Mouse (Mus musculus) MEL (cell line): Measurements from ENCODE around the gene Lrrn4cl. TPM values are rescaled to one million over a fixed set of nuclear protein-coding genes. Genes with fewer than 3 reads are reported as not detected.

Source experiments
- DNase-seq: peaks from one replicate; pipeline ENCODE4 v3.0.0; 2011; ENCODE audit warnings: low read depth, low spot score
- H3K27ac ChIP-seq: 2 replicates; pipeline ENCODE4 v1.5.1; 2012; ENCODE audit warnings: low read depth, mild to moderate bottlenecking, control low read depth, low read length, moderate library complexity; ENCODE audit not compliant: control insufficient read depth
- H3K27me3 ChIP-seq, 2 experiments: fragments of 150-350 bp in 1 of 2; sonication (generic) in 1 of 2; 2 replicates each; pipeline ENCODE4 v1.6.1; 2012; ENCODE audit warnings: low read length in 2 of 2, mild to moderate bottlenecking in 2 of 2, improper control_type of control experiment in 1 of 2, moderate library complexity in 1 of 2; ENCODE audit not compliant: insufficient read depth in 2 of 2, control insufficient read depth in 1 of 2
- H3K36me3 ChIP-seq, 2 experiments: 2 replicates each; pipeline ENCODE4 v1.6.1; 2012 to 2014; ENCODE audit warnings: low read length in 2 of 2, improper control_type of control experiment in 1 of 2, inconsistent platforms in 1 of 2, mild to moderate bottlenecking in 1 of 2; ENCODE audit not compliant: insufficient read depth in 2 of 2, control insufficient read depth in 1 of 2
- H3K4me1 ChIP-seq, 2 experiments: fragments of 150-350 bp in 1 of 2; sonication (generic) in 1 of 2; 2 replicates each; pipeline ENCODE4 v1.6.1; 2012; ENCODE audit warnings: low read length in 2 of 2, improper control_type of control experiment in 1 of 2, mild to moderate bottlenecking in 1 of 2; ENCODE audit not compliant: insufficient read depth in 2 of 2, control insufficient read depth in 1 of 2
- H3K4me3 ChIP-seq, 2 experiments: fragments of 150-350 bp in 1 of 2; sonication (generic) in 1 of 2; 2 replicates each; pipeline ENCODE4 v1.5.1; 2012; ENCODE audit warnings: low read depth in 2 of 2, low read length in 2 of 2, mild to moderate bottlenecking in 2 of 2, moderate library complexity in 2 of 2, control low read depth in 1 of 2, improper control_type of control experiment in 1 of 2; ENCODE audit not compliant: control insufficient read depth in 1 of 2, insufficient read depth in 1 of 2
- H3K79me2 ChIP-seq: 2 replicates; pipeline ENCODE4 v1.6.1; 2012; ENCODE audit warnings: mild to moderate bottlenecking, low read length, moderate library complexity; ENCODE audit not compliant: control insufficient read depth, poor library complexity, insufficient read depth
- H3K9ac ChIP-seq: 2 replicates; pipeline ENCODE4 v1.6.1; 2012; ENCODE audit warnings: low read depth, mild to moderate bottlenecking, control low read depth, low read length, moderate library complexity; ENCODE audit not compliant: control insufficient read depth, poor library complexity, severe bottlenecking
- H3K9me3 ChIP-seq: fragments of 150-350 bp; sonication (generic); replicated peaks from 2 replicates; pipeline ENCODE4 v1.6.1; 2012; ENCODE audit warnings: mild to moderate bottlenecking, low read length, improper control_type of control experiment, moderate library complexity; ENCODE audit not compliant: insufficient read depth
- BHLHE40 ChIP-seq: IDR thresholded peaks from 2 replicates; pipeline ENCODE4 v1.6.1; 2012; ENCODE audit warnings: low read depth, mild to moderate bottlenecking, inconsistent platforms, low read length, improper control_type of control experiment, borderline replicate concordance
- CTCF ChIP-seq, 3 experiments: IDR thresholded peaks in 2 of 3; conservative IDR thresholded peaks in 1 of 3; 2 replicates each; pipeline ENCODE4 v1.5.1; 2011 to 2012; ENCODE audit warnings: low read length in 3 of 3, low read depth in 2 of 3, mild to moderate bottlenecking in 2 of 3, improper control_type of control experiment in 1 of 3, inconsistent platforms in 1 of 3, mixed read lengths in 1 of 3, moderate library complexity in 1 of 3; ENCODE audit not compliant: control insufficient read depth in 1 of 3, insufficient read depth in 1 of 3, poor library complexity in 1 of 3, severe bottlenecking in 1 of 3
- ELF1 ChIP-seq: IDR thresholded peaks from 2 replicates; pipeline ENCODE4 v1.6.1; 2014; ENCODE audit warnings: low read depth, mild to moderate bottlenecking, inconsistent platforms, low read length, improper control_type of control experiment, moderate library complexity
- EP300 ChIP-seq, 2 experiments: IDR thresholded peaks; 2 replicates each; pipeline ENCODE4 v1.6.1; 2011; ENCODE audit warnings: improper control_type of control experiment in 2 of 2, low read length in 2 of 2, low read depth in 1 of 2, mild to moderate bottlenecking in 1 of 2
- GATA1 ChIP-seq: IDR thresholded peaks from 2 replicates; pipeline ENCODE4 v1.6.1; 2011; ENCODE audit warnings: low read depth, low read length, improper control_type of control experiment
- HCFC1 ChIP-seq: IDR thresholded peaks from 2 replicates; pipeline ENCODE4 v1.6.1; 2012; ENCODE audit warnings: low read depth, mild to moderate bottlenecking, inconsistent platforms, low read length, improper control_type of control experiment, moderate library complexity
- JUND ChIP-seq: IDR thresholded peaks from 2 replicates; pipeline ENCODE4 v1.6.1; 2011; ENCODE audit warnings: low read depth, mild to moderate bottlenecking, improper control_type of control experiment, low read length
- KAT2A ChIP-seq: conservative IDR thresholded peaks from 2 replicates; pipeline ENCODE4 v1.6.1; 2012; ENCODE audit warnings: low read depth, low read length, improper control_type of control experiment, inconsistent platforms
- MAFK ChIP-seq: IDR thresholded peaks from 2 replicates; pipeline ENCODE4 v1.6.1; 2011; ENCODE audit warnings: low read depth, mild to moderate bottlenecking, low read length, improper control_type of control experiment, borderline replicate concordance
- MAX ChIP-seq: IDR thresholded peaks from 2 replicates; pipeline ENCODE4 v1.6.1; 2011; ENCODE audit warnings: low read length, improper control_type of control experiment
- MEF2A ChIP-seq: IDR thresholded peaks from 2 replicates; pipeline ENCODE4 v1.6.1; 2014; ENCODE audit warnings: low read depth, mild to moderate bottlenecking, inconsistent platforms, low read length, improper control_type of control experiment; ENCODE audit not compliant: poor library complexity, insufficient replicate concordance, severe bottlenecking; ENCODE audit errors: extremely low read depth
- MXI1 ChIP-seq: IDR thresholded peaks from 2 replicates; pipeline ENCODE4 v1.6.1; 2011; ENCODE audit warnings: mild to moderate bottlenecking, low read depth, low read length, improper control_type of control experiment
- MYB ChIP-seq: IDR thresholded peaks from 2 replicates; pipeline ENCODE4 v1.6.1; 2011; ENCODE audit warnings: mild to moderate bottlenecking, low read depth, low read length, improper control_type of control experiment
- MYC ChIP-seq: IDR thresholded peaks from 2 replicates; pipeline ENCODE4 v1.6.1; 2011; ENCODE audit warnings: low read depth, mild to moderate bottlenecking, low read length, improper control_type of control experiment, moderate library complexity
- NELFE ChIP-seq: IDR thresholded peaks from 2 replicates; pipeline ENCODE4 v1.6.1; 2011; ENCODE audit warnings: low read depth, low read length, improper control_type of control experiment
- POLR2A ChIP-seq, 2 experiments: IDR thresholded peaks; 2 replicates each; pipeline ENCODE4 v1.6.1; 2011 to 2012; ENCODE audit warnings: low read length in 2 of 2, mild to moderate bottlenecking in 2 of 2, control low read depth in 1 of 2, improper control_type of control experiment in 1 of 2, low read depth in 1 of 2, moderate library complexity in 1 of 2; ENCODE audit not compliant: control insufficient read depth in 1 of 2, insufficient read depth in 1 of 2, poor library complexity in 1 of 2
- POLR2AphosphoS2 ChIP-seq: IDR thresholded peaks from 2 replicates; pipeline ENCODE4 v1.6.1; 2011; ENCODE audit warnings: low read length, improper control_type of control experiment
- POLR2AphosphoS5 ChIP-seq: IDR thresholded peaks from 2 replicates; pipeline ENCODE4 v1.6.1; 2012; ENCODE audit warnings: low read depth, borderline replicate concordance, mild to moderate bottlenecking, inconsistent platforms, low read length, moderate library complexity, mixed read lengths
- RAD21 ChIP-seq: IDR thresholded peaks from 2 replicates; pipeline ENCODE4 v1.6.1; 2011; ENCODE audit warnings: mild to moderate bottlenecking, low read depth, low read length, improper control_type of control experiment
- SIN3A ChIP-seq: IDR thresholded peaks from 2 replicates; pipeline ENCODE4 v1.6.1; 2012; ENCODE audit warnings: low read length, improper control_type of control experiment, inconsistent platforms
- TBP ChIP-seq: IDR thresholded peaks from 2 replicates; pipeline ENCODE4 v1.8.0; 2011; ENCODE audit warnings: low read depth, low read length, improper control_type of control experiment
- TCF12 ChIP-seq: IDR thresholded peaks from 2 replicates; pipeline ENCODE4 v1.6.1; 2014; ENCODE audit warnings: low read depth, mild to moderate bottlenecking, inconsistent platforms, low read length, improper control_type of control experiment, moderate library complexity
- UBTF ChIP-seq: IDR thresholded peaks from 2 replicates; pipeline ENCODE4 v1.6.1; 2012; ENCODE audit warnings: low read depth, mild to moderate bottlenecking, inconsistent platforms, low read length, improper control_type of control experiment, moderate library complexity, borderline replicate concordance; ENCODE audit not compliant: insufficient read depth
- USF1 ChIP-seq: IDR thresholded peaks from 2 replicates; pipeline ENCODE4 v1.6.1; 2014; ENCODE audit warnings: low read depth, mild to moderate bottlenecking, inconsistent platforms, low read length, improper control_type of control experiment, moderate library complexity
- ZC3H11A ChIP-seq: IDR thresholded peaks from 2 replicates; pipeline ENCODE4 v1.6.1; 2012; ENCODE audit warnings: low read depth, mild to moderate bottlenecking, inconsistent platforms, low read length, improper control_type of control experiment
- ZKSCAN1 ChIP-seq: IDR thresholded peaks from 2 replicates; pipeline ENCODE4 v1.6.1; 2012; ENCODE audit warnings: low read depth, mild to moderate bottlenecking, inconsistent platforms, low read length, improper control_type of control experiment, moderate library complexity
- ZMIZ1 ChIP-seq: IDR thresholded peaks from 2 replicates; pipeline ENCODE4 v1.6.1; 2012; ENCODE audit warnings: low read depth, mild to moderate bottlenecking, inconsistent platforms, low read length, improper control_type of control experiment, moderate library complexity
- ZNF384 ChIP-seq: IDR thresholded peaks from 2 replicates; pipeline ENCODE4 v1.6.1; 2012; ENCODE audit warnings: low read depth, mild to moderate bottlenecking, inconsistent platforms, low read length, improper control_type of control experiment
- polyA plus RNA-seq, 2 experiments: library from polyadenylated mRNA; stranded (reverse) in 1 of 2; unstranded in 1 of 2; fragments of >175 nt in 1 of 2; fragments of >200 nt in 1 of 2; gene quantifications; 2 replicates each; pipeline versions ENCODE4 v1.2.1 to v1.2.4; 2012; ENCODE audit warnings: low replicate concordance in 2 of 2, low read depth in 1 of 2; ENCODE audit not compliant: insufficient read length in 2 of 2, insufficient read depth in 1 of 2, missing spikeins in 1 of 2
- total RNA-seq: library from RNA; depleted of rRNA; stranded (reverse); fragments of 300-350 nt; gene quantifications from 2 replicates; pipeline ENCODE4 v1.2.3, GENCODE M21; 2012

The Lrrn4cl gene
- total and polyA plus RNA-seq, 3 experiments, result 0.15 to 0.54 TPM; not detected in 1

- no peak for TF ChIP-seq ZC3H11A
Measured at GRCm38 (mm10) chr19:8887585-8888463, 37.3 kb downstream of the Lrrn4cl start (continued).

- Histone ChIP-seq H3K4me3 (peak within 1 kb of the TSS; percentile 75 to 85), H3K4me1 (peaks cover 0 to 13% of the 10 kb centered on the region in 2 experiments; a peak in 1 of 4 replicates), H3K9ac (peak within 1 kb of the TSS; percentile 94), H3K36me3 (peaks cover 0 to 32% of the 10 kb centered on the region in 2 experiments; a peak in 2 of 4 replicates), H3K27ac (peak within 1 kb of the TSS; percentile 91), H3K79me2 (peaks cover 35% of the 10 kb centered on the region), H3K27me3 (no peaks in the 10 kb centered on the region), H3K9me3 (no peaks in the 10 kb centered on the region)
- peak; percentile 98 for DNase-seq
- TF ChIP-seq EP300 (IDR thresholded peaks at IDR 0.05; ENCODE audit: low read depth in 1 of 2, low read length in 2 of 2) (no peak), TBP (peak; percentile 99), ELF1 (peak; percentile 91), MYC (peak; percentile 58), POLR2A (IDR thresholded peaks at IDR 0.05; ENCODE audit: control insufficient read depth in 1 of 2, insufficient read depth in 1 of 2, low read depth in 1 of 2, low read length in 2 of 2, poor library complexity in 1 of 2) (peak; percentile 85 to 99; a peak in 3 of 4 replicates), MXI1 (peak; percentile 75), CTCF (IDR thresholded peaks at IDR 0.05 in 2 of 3, conservative IDR thresholded peaks at IDR 0.05 in 1 of 3; ENCODE audit: control insufficient read depth in 1 of 3, insufficient read depth in 1 of 3, low read depth in 2 of 3, low read length in 3 of 3, poor library complexity in 1 of 3, severe bottlenecking in 1 of 3) (no peak), UBTF (no peak), MAFK (no peak), POLR2AphosphoS2 (peak; percentile 69; the same call in 1 of the 2 replicates), ZMIZ1 (peak; percentile 95), ZNF384 (no peak), MEF2A (no peak), NELFE (peak; percentile 99), POLR2AphosphoS5 (peak; percentile 78; the same call in 1 of the 2 replicates), TCF12 (peak; percentile 76), MYB (no peak), JUND (no peak), USF1 (peak; percentile 58; the same call in 1 of the 2 replicates), GATA1 (no peak), SIN3A (peak; percentile 85; the same call in 1 of the 2 replicates), KAT2A (peak; percentile 58; the same call in 1 of the 2 replicates), HCFC1 (peak; percentile 89), RAD21 (no peak), MAX (peak; percentile 66; the same call in 1 of the 2 replicates), BHLHE40 (peak; percentile 83; the same call in 1 of the 2 replicates), ZKSCAN1 (no peak)
Measured at GRCm38 (mm10) chr19:8888511-8889385, 38.2 kb downstream of the Lrrn4cl start, which contains the start of the genes 1810009A15Rik and Gm49416. Gene 1810009A15Rik, plus strand, starts transcription at chr19:8888853. Gene Gm49416, plus strand, starts transcription at chr19:8888926.
